Mouse (Mus musculus): ENCODE data around the gene Micu2.

- TF ChIP-seq CTCF (IDR thresholded peaks at IDR 0.05; ENCODE audit: extremely low read depth, insufficient read length, insufficient replicate concordance, low read depth, low read length) (no peak), POLR2A (IDR thresholded peaks at IDR 0.05; ENCODE audit: low read depth, low read length) (no peak)
Measured at GRCm38 (mm10) chr14:57909297-57909696, 89.8 kb downstream of the Micu2 start.

All from small intestine, adult 2 months (tissue).